Mouse (Mus musculus): ENCODE measurements around the gene Man2a2.

- TF ChIP-seq CTCF (IDR thresholded peaks at IDR 0.05; ENCODE audit: low read depth), result no peak; the same call in 1 of the 2 replicates
- TF ChIP-seq EP300 (IDR thresholded peaks at IDR 0.05; ENCODE audit: low read depth), result 0 out of 2 replicates have a peak, but pooled peaks have one; percentile 3
Observed at GRCm38 (mm10) chr7:80324043-80324815, 46.9 kb downstream of the Man2a2 start, which contains the start of gene Rccd1.

Measured in liver, embryonic 14.5 days (tissue).